18 mouse cellular contexts compared by ENCODE assay signal in genomic region chr13:84626397-84626796, GRCm38 (mm10).
DNase-seq lines count a peak whose midpoint lies in the region; ATAC-seq and TF ChIP-seq lines count a peak whose summit lies in the region.
"Had no signal": no experiment of that assay in that cellular context is flagged by ENCODE, and none has a peak within 500 bp of the region (broad histone marks: within the 10 kb centered on the region; RNA-seq: fewer than 3 reads in every experiment).

No protein-coding gene starts in this region.

- H3K9ac ChIP-seq in kidney, postnatal 0 days (ENCODE audit: low read depth, low read length), result no peak overlapping the region
- H3K9ac ChIP-seq: embryonic facial prominence, embryonic 15.5 days; hindbrain, embryonic 15.5 days; neural tube, embryonic 13.5 days had no signal

- 61% methylated on average over 1 of the region's 1 CpGs for WGBS in kidney, postnatal 0 days

- H3K27ac ChIP-seq in kidney, postnatal 0 days, result no peak overlapping the region
- H3K27ac ChIP-seq: embryonic facial prominence, embryonic 15.5 days; hindbrain, embryonic 15.5 days; neural tube, embryonic 13.5 days; stomach, postnatal 0 days had no signal

- no peak overlapping the region for H3K4me2 ChIP-seq in kidney, postnatal 0 days (ENCODE audit: low read length)
- H3K4me2 ChIP-seq: embryonic facial prominence, embryonic 15.5 days; heart, embryonic 11.5 days; hindbrain, embryonic 15.5 days; neural tube, embryonic 13.5 days had no signal

- no peaks in the 10 kb centered on the region for H3K4me1 ChIP-seq in kidney, postnatal 0 days (replicated peaks; ENCODE audit: insufficient read depth, low read length)
- H3K4me1 ChIP-seq: embryonic facial prominence, embryonic 15.5 days; hindbrain, embryonic 15.5 days had no signal

- no peak overlapping the region for H3K4me3 ChIP-seq in kidney, postnatal 0 days (replicated peaks; ENCODE audit: low read depth, low read length)
- H3K4me3 ChIP-seq: embryonic facial prominence, embryonic 15.5 days; hindbrain, embryonic 15.5 days; neural tube, embryonic 13.5 days had no signal

- peak; percentile 24; the same call in 1 of the 2 replicates for TF ChIP-seq CTCF in kidney, postnatal 0 days (IDR thresholded peaks at IDR 0.05; ENCODE audit: low read depth)

- DNase-seq in cerebellum, adult 9-10 months, result peak; percentile 9
- DNase-seq in kidney, postnatal 0 days (ENCODE audit: low spot score), result no peak
- no peak for DNase-seq in kidney, adult 11 months
- peak; percentile 24 for DNase-seq in ES-CJ7 (ENCODE audit: low read depth, low spot score)
- DNase-seq in embryo, embryonic 9.5 days (ENCODE audit: extremely low spot score), result peak; percentile 15
- DNase-seq in heart, postnatal 14 days, result no peak
- no peak for DNase-seq in heart, postnatal 36 days
- DNase-seq: gastrocnemius, postnatal 14 days; liver; thymus, postnatal 4 days had no signal

- no peaks in the 10 kb centered on the region for H3K27me3 ChIP-seq in kidney, postnatal 0 days (ENCODE audit: insufficient read depth, low read length)
- H3K27me3 ChIP-seq: embryonic facial prominence, embryonic 15.5 days; hindbrain, embryonic 15.5 days; neural tube, embryonic 13.5 days had no signal

- no peaks in the 10 kb centered on the region for H3K9me3 ChIP-seq in kidney, postnatal 0 days (replicated peaks; ENCODE audit: low read length)
- H3K9me3 ChIP-seq: embryonic facial prominence, embryonic 15.5 days; G1E; hindbrain, embryonic 15.5 days; neural tube, embryonic 13.5 days had no signal

- no peak for ATAC-seq in cerebellum, adult (ENCODE audit: insufficient number of reproducible peaks, low FRiP score, low TSS enrichment)
- no peak for ATAC-seq in kidney, postnatal 0 days (replicated peaks; ENCODE audit: low FRiP score, low read depth)
- ATAC-seq: activated CD4-positive, CD25-positive, alpha-beta regulatory T cell, adult 4 months had no signal

- intact Hi-C loops in heart, postnatal 14 days (cut with DNase I), result no loop called here
- intact Hi-C loops in heart, postnatal 36 days (cut with DNase I), result no loop called here

- H3K36me3 ChIP-seq in kidney, postnatal 0 days (ENCODE audit: insufficient read depth, low read length), result no peaks in the 10 kb centered on the region
- H3K36me3 ChIP-seq: embryonic facial prominence, embryonic 15.5 days; G1E; hindbrain, embryonic 15.5 days; neural tube, embryonic 13.5 days had no signal

Comparison
In these comparisons a context has a peak if more than half of its experiments do, and no peak if none do; other contexts are left out.
1. DNase-seq: peak in cerebellum, adult 9-10 months (single experiment), ES-CJ7 (single experiment) and embryo, embryonic 9.5 days (single experiment); none in kidney, postnatal 0 days (single experiment), kidney, adult 11 months (single experiment), heart, postnatal 14 days (0 of 2) and heart, postnatal 36 days (0 of 2).